Mouse (Mus musculus) urinary bladder, postnatal 25 days (tissue): ENCODE measurements at regions not wholly inside any gene's neighbourhood (a gene's known extent, or its start where the extent isn't known, plus 50 kb on each side); places are given as distances from the start of the nearest gene placed in this dataset.

Experiments used
- DNase-seq: peaks from one replicate; pipeline ENCODE4 v3.0.0; 2022; ENCODE audit warnings: low spot score

DNA sequence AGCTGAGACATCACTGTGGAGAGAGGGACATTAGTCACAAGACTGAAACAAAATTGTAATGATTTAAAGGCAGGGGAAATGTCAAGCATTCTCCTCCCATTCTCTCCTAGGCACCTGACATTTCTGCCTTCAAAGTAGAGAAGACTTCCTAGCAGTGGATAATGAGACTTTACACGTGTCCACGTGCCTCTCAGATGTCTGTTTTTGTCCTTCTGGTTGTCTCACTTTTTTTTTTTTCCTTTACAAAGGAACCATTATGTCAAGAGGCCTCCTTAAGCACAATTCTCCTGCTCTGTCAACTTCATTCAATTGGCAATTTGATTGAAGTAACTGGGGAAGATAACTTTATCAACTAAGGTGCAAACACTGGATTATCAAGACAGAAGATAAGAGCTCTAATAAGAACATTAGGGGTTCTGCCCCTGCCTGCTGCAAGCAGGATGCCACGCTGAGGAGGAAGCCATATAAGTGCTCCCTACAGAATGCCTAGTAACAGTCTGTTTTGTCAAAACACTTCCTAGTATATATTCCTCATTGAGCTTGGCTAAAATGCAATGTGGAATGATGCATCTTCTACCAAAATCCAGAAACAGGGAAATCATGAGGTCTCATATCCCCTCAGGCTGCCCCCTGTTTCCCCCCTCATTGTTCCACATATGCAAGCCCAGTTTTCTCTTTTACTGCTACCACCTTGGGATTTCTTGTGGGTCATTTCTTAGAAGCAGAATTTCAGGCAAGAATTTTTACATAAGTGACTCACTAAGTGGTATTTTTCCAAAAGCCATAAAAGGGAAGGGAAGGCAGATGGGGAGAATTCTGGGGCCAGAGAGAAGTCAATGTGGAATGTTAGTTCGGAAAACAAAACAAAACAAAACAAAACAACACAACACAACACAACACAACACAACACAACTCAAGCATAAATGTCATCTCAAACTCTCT lies 967.0 kb upstream of the Lrrc6 start:
- DNase-seq: no peak

DNA sequence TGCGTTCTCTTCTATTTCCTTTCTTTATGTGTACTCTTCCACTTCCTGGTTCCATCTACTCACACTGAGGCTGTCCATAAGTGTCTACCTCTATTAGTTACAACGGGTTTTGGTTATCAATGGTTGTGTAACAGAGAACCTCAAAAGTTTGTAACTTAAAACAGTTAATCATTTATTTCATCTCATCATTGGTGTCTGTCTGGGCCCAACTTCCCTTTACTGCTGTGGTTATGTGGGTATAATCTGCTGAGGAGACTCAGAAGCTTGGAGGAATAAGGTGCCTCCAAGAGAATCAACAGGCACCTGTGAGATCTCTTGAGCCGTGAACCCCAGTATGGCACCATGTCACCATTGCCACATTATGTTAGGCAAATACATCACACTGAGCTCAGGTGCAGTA lies 962.2 kb upstream of the Lrrc6 start:
- no peak for DNase-seq

DNA sequence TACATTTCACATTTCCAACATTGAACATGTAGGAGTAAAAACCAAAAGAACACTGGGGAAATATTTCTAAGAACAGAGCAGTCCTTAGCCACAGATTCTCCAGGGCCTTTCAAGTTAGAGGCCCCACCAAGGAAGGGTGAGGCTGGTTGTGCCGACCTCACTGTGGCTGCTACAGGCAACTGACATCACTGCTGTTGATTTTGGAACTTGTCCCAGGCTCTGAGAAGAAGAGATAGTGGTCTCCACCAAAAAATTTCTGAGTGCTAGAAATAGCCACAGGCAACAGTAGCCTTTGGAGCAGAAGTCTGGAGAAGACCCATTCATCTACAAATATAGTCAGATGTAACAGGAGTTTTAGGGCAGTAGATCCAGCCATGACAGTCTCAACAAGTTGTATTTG lies 959.7 kb upstream of the Lrrc6 start:
- no peak for DNase-seq

DNA sequence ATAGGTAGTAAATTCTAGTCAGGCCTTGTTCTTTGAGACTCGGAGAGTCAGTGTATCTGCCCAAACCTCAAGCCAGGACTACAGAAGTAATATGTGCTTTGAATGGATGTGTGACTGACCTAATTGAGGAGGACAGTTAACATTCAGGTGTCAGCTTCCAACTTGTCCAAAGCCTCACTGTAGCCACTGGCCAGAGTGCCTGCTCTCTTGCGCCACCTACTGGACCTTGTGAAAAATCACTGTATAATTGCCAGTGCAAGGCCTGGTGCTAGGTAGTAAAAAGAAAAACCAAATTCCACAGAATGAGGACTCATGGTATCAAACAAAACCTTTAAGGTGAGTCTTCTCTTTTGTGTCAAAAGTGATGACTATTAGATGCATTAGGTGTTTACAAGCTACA lies 933.6 kb upstream of the Lrrc6 start:
- peak; percentile 60 for DNase-seq

DNA sequence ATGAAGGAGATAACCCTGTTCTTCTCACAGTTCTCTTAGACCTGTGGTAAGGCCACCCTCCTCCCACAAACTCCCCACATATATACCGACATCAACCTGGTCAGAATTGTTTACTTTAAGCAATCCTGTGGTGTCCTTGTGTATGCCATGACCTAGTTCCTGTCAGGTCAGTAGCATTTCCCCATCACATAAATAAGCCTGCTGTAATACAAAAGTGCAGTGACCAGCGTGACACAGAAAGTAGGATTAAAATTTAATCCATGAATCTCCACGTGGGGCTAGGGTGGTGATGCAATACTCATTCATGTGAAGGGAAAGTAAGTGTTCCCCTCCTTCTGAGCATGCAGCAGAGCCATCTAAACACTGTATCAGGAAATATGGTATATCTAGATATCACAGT lies 923.2 kb upstream of the Lrrc6 start:
- no peak for DNase-seq

DNA sequence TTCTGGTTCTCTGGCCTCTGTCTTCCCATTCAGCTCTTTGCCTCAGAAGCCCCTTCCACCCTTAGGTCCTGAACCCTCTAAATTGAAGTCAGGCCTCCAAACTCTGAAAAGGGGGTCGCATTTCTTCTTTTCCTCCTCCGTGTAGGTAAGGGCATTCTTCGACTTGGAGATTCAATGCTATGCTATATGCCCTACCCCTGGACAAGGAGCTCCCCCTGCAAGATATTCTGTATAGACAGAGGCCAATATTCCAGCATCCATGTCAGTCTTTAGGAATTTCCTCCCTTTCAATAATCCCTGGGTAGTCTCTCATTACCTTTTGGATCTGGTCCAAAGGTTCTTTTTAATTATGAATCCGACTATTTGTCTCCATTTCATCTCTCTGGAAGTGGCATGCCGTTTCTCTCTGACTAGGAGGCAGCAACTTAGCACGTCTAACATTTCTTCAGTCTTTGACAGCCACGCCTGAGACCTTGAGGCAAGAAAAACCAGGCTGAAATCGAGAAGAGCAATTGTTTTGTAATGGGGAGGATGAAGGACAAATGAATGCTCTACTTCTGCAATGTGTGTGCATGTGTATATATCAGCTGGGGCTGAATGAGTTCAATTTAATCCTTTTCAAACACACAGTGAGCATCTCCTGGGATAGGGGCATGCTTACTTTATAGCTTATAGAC lies 921.7 kb upstream of the Lrrc6 start:
- no peak for DNase-seq

DNA sequence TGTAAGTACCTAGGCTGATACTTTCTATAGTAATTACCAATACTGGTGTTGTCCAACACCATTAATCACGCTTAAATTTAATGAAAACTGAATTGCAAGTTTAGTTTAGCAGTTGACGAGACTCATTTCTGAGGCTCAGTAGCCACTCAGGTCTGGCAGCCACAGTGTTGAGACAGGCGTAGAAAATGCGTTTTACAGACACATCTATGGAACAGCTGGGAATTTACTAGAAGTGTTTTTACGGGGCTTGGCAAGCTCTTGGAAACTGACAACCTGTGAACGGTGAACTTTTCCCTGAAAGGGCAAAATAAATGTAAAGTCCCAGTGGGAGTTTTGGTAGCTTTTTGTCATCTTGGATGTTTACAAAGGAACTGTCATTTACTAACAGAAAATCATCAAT lies 920.1 kb upstream of the Lrrc6 start:
- no peak for DNase-seq

DNA sequence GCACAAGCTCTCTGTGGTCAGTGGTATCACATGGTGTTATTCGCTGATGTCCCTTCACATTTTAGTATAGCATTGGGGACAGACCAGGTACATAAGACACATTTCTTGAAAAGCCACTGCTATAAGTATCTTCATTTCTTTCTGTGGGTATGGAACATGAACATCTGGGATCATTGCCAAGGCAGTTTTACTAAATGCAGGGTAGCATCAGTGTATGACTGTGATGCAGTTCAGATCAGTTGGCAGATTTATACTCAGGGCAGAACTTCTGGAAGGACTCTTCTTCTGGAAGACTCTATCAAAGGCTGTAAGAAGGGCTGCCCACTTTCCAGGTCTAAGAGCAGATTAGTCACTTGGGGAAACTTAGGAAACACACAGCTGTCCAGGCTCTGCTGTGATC lies 919.0 kb upstream of the Lrrc6 start:
- no peak for DNase-seq

DNA sequence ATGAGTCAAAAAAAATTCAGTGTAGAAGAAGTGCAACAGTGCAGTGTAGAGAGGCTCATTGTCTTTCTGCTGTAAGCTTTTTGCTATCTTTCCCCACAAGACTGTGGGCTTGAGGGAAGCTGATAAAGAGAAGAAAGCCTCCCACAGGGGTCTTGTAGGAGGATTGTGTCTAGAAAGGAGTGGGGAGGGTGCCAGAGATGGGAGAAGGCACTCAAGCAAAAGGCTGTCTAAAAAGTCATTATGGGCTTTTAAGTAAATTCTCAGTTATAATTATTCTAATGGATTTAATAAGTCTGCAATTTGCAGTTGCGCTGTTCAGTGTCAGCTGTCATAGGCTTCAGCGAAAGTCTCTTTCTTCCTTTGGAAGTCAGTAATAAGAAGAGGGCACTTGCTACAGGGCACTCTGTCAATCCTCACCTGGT lies 917.0 kb upstream of the Lrrc6 start:
- no peak for DNase-seq

DNA sequence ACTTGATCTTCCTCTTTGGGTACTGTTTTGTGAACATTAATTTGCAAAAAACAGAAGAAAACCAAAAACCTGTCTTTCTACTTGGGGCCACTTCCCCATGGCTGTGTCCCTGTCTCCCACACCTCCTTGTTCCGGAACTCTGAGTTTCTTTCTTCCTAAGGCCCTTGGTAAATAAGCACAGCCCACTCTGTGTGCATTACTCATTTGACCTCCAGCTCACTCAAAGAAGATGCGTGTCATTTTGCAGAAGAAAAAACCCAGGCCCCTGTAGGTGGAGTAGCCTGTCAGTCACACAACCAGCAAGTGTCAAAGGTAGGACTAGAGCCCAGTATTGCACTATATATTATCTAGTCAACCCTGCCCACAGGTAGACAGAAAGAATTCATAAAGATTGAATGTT lies 915.1 kb upstream of the Lrrc6 start:
- no peak for DNase-seq

DNA sequence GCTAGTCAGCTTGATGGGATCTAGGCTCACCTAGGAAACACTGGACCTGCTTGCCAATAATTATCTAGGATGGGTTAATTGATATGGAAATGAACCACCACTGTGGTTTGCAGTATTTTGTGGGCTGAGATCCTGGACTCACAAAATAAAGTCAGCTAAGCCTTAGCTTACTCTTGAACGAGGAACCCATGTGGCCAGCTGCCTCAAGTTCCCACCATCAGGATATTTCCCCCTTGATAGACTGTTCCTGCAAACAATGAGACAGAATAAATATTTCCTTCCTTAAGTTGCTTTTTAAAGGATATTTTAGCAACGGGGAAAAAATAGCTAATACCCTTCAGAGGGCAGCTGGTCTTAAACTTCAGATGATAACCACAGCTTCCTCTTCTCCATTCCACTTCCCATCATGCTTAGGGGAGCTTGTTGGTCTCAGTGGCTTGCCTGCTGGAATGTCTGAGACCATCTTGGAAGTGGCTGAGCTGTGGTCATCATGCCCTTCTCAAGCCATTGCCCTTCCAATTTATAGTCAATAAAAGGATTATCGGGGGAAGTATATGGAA lies 913.7 kb upstream of the Lrrc6 start:
- DNase-seq: no peak

DNA sequence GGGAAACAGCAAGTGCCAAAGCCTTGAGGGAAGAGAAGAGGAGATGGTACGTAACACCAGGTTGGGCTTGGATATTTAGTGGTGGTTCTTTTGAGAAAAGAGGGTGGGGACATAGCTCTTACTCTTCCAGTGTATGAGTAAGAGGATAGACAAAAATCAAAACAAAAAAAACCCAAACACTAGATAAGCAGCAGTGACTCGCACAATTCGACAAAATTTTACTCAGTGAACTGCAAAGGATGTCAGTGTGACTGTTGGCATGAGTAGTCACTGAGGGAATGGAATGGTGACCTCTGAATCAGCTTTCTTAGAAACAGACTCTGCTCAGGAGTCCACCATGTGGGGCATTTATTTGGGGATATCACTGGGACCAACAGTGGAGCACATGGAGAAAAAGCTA lies 912.9 kb upstream of the Lrrc6 start:
- DNase-seq: no peak

DNA sequence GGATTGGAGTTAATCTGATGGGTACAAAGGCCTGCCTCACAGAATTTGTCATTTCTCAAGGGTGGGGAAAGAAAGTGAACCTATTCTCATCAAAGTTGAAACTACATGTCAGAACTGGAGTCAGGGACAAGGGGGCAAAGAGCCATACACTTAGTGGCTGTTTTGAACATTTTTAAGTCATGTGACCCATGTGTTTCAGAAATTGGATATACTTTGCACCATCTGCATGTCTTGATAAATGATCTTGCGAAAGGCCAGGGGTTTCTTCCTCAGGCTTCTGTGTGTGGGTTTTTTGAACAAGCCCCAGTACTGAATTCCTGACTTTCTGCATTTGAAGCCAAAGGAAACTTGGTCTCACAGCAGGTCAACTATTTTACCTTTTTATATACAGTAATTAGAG lies 911.7 kb upstream of the Lrrc6 start:
- no peak for DNase-seq

DNA sequence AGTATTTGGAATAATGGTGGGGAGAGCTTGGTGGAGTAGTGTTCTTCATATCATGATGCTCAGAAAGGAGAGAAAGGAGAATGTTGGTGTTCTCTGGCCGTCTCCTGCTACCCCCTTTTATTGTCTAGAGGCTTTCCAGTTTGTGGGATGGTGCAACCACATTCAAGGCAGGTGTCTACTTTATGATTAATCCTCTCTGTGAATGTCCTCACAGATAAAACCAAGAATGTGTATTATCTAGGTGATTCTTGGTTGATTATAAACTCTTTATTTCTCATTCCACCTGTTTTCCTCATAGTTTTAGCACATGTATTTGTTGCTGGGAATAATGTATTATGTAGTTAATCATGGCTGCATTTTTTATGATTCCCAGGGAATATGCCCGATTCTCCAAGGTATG lies 910.9 kb upstream of the Lrrc6 start:
- DNase-seq: no peak

DNA sequence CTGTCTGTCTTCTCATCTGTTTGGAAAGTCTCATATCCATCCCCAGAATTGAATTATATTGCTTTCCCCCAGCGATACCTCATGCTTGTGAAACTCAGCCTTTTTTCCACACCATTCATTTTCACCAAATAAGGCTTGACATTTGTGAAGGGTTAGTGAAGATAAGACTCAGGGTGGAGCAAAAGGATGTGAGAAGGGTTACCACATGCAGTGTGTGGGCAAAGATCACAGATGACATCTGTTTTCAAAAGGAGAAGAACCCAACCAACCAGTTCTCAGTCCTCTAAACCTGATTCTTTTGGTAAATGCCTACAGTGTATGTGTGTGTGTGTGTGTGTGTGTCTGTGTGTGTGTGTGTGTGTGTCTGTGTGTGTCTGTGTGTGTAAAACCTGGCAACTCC lies 909.3 kb upstream of the Lrrc6 start:
- no peak for DNase-seq

DNA sequence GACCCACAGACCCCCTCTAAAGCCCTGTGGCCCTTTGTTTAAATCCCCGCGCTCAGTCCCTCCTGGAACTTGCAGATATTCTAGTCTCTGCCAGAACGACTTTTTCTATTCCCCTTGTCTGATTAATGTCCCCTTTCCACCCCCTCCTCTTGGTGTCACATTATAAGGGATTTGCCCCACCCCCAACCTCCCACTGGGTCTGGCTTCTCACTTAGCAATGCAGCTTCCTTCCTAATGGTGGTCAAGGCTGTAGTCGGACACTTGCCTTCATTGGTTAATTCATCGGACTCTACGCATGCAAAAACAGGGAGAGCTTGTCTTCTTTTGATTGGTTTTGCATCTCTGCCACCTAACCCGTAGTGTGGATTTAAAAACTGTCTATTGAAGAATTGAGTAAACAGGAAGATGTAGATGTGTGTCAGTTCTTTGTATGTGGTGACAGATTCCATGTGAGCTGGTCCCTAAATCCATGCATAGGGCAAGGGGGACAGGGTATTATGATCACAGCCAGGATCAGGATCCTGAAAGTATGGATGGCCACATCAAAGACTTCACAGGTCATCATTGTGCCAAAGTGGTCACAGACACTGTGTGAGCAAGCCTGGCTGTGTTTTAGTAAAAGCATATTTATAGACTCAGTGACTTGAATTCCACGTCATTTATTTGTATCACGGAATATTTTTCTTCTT lies 908.3 kb upstream of the Lrrc6 start:
- DNase-seq: no peak

DNA sequence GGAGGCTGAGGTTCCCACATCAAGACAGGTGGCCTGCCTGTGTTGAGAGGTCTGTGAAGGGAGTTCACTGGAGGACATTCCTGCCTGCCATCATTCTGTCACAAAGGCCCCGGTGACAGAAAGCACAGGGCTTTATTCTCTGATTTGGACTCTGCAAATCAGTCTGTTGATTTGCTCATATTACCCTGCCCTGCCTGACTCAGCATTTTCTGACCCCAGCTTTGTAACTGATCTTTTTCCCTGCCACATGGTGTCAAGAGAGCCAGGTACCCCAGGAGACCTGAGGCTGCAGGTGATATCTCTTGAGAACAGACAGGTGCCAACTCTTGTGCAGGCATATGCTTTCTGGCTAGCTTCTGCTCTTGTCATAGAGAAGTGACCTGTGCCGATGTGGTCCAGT lies 906.5 kb upstream of the Lrrc6 start:
- no peak for DNase-seq

DNA sequence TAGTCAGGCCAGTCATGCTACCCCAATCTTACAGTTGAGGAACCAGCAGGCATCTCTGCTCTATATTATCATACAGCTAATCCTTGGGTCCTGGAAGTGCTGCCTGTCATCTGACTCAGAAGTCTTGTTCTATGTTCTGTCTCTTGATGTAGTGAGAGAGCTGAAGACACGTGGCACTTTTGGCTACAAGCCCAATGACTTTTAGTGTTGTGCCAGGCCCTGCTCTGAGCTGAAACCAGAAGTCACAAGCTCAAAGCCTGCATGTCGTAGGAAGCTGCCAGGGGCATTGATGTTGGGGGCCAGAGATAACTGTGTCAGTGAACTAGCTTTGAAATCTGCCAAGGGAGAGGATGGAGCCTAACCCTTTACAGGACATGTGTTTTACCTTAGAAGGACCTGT lies 904.8 kb upstream of the Lrrc6 start:
- no peak for DNase-seq

DNA sequence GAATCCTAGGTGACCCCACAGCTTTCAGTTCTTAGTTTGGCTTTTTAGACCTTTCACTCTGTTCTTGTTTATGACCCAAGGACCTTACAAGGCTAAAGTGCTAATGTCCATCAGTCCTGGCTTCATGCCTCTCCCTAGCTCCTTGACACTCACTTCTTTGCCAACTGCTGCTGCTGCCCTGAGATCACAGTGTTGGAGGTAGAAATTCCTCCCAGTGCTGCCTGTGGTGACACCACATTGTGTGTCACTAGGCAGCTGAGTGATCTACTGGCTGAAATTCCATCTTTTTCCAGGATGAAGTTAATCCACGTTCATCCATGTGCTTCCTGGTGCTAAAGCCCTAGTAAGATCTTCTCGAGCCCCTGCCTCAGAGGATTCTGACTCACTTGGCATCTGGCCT lies 904.3 kb upstream of the Lrrc6 start:
- DNase-seq: no peak

DNA sequence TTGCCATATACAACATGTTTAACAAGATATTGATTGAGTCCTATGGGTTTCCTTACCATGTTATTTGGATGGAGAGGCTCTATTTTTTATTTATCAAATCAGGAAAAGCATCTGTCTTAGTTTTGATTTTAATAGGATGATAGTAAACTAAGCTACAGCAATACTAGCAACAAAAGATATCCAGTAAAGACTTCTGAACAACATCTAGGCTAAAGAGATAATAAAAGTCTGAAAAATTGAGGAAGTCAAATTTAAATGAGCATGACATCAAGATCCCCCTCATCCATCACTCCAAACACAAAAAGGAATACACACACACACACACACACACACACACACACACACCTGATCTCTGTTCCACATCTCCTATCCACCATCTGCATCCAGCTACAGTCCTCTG lies 901.6 kb upstream of the Lrrc6 start:
- no peak for DNase-seq

DNA sequence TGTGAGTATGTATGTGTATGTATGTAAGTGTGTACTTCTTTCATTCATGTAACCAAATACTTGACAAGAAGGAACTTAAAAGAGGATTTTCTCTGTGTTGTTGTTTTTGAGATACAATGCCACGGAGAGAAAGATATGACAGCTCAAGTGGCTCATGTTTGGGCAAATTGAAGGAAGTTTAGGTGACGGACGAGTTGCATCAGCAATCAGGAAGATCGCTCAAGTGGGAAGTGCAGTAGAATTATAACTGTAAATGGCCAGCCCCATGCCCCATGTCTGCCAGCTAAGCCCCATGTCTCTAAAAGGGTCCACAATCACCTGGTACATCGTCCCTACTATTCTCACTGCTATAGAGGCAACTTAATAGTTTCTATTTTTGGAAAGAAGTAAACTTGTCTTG lies 896.6 kb upstream of the Lrrc6 start:
- no peak for DNase-seq

DNA sequence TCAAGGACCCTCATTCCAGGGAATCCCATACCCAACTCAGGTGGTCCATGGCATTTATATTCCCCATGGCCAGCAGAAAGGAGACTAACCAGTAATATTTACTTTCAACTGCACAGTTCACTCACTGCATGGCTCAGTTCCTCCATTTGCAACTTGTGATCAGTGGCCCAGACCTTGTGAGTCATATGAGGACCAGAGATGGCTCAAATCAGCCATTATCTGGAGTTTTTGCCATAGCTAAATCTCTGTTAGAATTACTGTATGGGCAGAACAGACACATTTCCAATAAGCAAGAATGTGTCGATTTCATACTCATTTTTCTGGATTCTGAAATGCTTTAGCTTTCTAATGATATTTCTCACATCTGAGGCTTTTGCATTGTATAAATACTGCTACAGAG lies 894.4 kb upstream of the Lrrc6 start:
- no peak for DNase-seq

DNA sequence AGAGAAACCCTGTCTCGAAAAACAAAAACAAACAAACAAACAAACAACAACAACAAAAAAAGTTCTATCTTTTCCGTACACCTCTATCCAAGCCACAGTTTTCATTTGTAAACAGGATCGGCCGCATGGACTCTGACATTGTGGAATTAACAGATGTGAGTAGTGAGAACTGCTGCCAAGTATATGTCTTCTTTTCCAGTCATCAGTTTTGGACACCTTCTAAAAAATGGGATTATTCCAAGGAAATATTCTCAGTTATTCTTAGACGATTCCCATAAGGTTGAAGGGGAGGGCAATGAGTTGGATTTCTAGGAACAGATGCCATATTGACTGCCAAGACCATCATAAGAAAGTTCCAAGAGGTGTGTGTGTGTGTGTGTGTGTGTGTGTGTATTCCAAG lies 891.2 kb upstream of the Lrrc6 start:
- DNase-seq: no peak
